Mouse (Mus musculus): ENCODE data around the gene Phf21a.

Phf21a gene

GRCm38 (mm10) chr2:92365568-92365967, 272.7 kb downstream of the Phf21a start:
- no peak for DNase-seq

- no peak for DNase-seq
Observed at GRCm38 (mm10) chr2:92367383-92368029, 274.6 kb downstream of the Phf21a start.

- DNase-seq: peak; percentile 29
Observed at GRCm38 (mm10) chr2:92370375-92370774, 277.5 kb downstream of the Phf21a start.

GRCm38 (mm10) chr2:92370821-92371805, 278.2 kb downstream of the Phf21a start:
- peak; percentile 41 for DNase-seq

GRCm38 (mm10) chr2:92371971-92372690, 279.2 kb downstream of the Phf21a start:
- no peak for DNase-seq

DNA sequence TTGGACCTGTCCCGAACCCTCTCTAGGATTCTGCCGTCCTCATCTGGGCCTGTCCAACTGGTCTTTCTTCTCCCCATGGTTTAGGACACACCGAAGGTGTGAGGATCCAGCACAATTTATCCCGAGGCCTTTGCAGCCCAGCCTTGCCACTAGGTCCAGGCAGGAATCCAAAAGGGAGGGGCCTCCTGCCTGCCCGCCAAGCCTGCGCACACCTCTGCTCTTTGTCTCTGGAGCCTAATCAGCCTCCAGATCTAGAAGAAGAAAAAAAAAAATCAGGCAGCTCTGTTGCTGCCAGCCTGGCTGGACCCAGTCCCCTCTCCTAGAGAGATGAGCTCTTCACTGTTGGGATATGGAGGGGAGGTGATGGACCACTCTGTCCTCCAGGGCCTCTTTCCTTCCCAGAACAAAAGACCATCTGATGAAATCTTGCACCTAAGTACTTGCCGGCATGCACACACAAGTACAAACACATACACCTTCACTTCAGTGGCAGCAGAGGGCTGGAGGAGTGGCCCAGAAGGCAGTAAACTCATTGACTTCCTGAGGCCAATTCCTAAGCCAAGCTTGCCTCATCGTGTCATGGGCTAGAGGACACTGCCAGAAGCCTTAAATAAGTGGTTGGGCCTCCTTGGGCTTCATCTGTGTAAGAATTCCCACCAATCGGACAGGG, 280.0 kb downstream of the Phf21a start:
- DNase-seq: peak; percentile 59

DNA sequence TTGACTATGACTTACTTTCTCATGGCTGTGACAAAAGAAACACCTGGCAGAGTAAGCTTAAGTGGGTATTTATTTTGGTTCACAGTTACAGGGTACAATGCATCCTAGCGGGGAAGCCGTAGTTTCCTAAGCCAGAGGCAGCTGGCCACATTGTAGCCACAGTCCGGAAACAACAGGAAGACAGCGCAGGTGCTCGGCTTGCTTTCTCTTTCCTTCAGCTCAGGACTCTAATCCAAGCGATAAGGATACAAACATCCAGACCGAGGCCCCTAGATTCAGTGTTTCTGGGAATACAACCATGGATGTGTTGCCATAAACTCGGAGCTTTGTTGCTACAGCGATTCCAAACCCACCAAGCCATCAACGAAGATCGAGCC, 280.5 kb downstream of the Phf21a start:
- no peak for DNase-seq

DNA sequence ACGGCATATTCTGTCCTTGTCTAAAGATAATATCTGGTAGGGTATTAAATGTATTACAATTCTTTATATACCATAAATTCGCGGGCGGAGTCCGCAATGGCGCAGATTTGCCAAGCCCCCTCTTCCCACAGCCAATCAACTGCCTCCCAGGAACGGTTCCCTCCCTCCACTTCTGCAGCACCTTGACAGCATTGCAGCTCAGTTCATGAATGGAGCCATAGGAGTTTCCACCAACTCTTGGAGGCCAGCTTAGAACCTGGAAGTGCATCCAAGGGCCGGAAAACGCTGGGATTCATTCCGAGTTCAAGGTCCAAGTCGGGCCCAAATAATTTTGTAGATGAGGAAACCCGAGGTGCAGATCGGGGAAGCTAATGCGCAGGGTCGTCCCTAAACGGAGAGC, 281.6 kb downstream of the Phf21a start, which contains the start of the genes Pex16 and Large2:
TSS of gene Pex16 (plus strand) at position 163 of the 400 bp plus-strand sequence.
TSS of gene Large2 (minus strand) at position 356 of the 400 bp plus-strand sequence.
- DNase-seq: peak; percentile 51

DNA sequence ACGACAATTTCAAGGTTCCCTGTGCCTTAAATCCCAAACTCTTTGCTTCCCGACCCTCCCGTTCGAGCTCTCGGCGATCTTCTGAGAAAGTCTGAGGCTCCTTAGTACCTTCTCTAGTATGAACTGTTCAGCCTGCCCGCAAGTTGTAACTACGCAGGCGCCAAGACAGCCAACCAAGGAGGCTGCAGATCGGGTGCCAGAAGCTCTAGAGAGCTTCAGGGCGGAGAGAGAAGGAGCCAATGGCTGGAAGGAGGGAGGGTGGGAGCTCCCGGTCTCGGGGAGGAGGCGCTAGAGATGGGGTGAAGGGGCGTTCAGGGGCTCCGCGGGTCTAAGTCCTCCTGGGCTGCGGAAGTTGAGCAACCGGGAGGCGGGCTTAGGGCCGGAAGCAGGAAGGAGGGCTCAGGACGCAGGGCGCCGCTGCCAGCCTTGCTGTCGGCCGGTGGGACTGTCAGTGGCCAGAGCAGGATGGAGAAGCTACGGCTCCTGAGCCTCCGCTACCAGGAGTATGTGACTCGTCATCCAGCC, 282.2 kb downstream of the Phf21a start:
- peak; percentile 91 for DNase-seq

DNA sequence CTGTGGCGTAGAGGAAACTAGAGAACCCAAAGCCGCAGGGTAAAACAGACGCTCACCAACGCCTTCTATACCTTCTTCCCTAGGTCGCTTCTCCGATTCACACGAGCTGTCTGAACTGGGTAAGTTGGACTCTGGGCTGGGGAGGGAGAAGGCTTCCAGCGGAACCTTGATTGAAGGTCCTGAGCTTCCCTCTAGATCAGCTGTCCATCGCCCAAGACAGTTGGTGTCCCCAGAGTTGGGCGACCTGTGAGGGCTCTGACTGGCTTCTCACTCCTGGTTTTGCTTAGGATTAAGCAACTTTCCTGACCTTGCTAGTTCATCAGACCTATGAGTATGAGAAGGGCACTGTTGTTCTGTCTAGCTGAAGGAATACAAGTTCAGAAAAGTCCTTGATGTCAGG, 282.9 kb downstream of the Phf21a start:
- no peak for DNase-seq

GRCm38 (mm10) chr2:92376300-92376699, 283.4 kb downstream of the Phf21a start:
- DNase-seq: no peak

DNA sequence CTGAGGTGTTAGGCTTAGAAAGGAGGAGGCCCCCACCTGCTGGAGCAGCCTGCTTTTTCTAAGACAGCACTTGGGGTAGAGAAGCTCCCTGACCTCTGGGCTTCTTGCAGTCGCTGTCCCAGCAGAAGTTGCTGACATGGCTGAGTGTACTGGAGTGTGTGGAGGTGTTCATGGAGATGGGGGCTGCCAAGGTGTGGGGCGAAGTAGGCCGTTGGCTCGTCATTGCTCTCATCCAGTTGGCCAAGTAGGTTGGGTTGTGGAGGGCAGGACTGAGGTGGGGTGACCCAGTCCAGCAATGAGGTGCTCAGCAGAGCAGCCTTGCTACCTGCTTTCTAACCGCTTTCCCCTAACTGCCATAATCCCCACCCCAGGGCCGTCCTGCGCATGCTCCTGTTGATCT, 284.4 kb downstream of the Phf21a start:
- DNase-seq: peak; percentile 31

GRCm38 (mm10) chr2:92379783-92380494, 287.0 kb downstream of the Phf21a start:
- DNase-seq: no peak

DNA sequence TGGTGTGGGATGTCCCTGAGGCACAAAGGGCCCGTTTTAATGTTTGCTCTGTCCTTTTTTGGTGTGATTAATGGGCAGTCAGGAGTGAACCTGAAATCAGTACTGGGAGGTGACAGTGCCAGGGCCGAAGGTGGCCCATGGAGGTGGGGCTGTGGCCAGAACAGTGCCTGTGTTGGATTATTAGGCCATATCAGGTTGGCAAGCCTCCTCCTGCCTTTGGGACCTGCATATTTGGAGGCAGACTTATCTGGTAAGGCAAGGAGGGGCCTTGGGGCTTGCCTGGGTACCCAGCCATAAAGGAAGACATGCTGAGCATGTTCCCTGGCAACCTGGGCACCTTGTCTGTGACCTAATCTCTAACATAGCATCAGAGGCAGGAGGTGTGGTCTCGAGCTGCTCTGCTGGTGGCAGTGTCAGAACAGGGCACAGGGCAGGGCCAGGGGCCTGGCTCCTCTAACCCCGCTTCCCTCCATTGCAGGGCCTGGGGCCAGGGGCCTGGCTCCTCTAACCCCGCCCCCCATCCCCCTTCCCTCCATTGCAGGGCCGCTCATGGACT, 287.7 kb downstream of the Phf21a start:
- peak; percentile 24 for DNase-seq

DNA sequence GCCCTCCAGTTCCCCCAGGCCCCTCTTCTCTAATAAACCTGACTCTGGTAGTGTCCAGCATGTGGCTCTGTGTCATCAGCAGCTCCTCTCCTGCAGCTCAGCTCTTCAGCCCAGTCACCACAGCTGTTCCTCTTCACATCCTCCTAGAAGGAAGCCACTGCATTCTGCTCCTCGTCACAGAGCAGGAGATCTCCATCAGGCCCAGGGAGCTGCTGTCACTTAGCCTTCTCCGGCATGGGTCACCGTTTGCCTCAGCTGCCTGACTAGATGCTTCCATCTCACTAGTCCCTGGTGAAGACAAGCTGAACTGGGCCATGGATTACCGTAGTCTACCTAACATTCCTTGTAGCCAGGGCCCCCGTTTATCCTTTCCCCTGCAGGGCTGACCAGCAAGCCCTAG, 288.2 kb downstream of the Phf21a start:
- DNase-seq: no peak

DNA sequence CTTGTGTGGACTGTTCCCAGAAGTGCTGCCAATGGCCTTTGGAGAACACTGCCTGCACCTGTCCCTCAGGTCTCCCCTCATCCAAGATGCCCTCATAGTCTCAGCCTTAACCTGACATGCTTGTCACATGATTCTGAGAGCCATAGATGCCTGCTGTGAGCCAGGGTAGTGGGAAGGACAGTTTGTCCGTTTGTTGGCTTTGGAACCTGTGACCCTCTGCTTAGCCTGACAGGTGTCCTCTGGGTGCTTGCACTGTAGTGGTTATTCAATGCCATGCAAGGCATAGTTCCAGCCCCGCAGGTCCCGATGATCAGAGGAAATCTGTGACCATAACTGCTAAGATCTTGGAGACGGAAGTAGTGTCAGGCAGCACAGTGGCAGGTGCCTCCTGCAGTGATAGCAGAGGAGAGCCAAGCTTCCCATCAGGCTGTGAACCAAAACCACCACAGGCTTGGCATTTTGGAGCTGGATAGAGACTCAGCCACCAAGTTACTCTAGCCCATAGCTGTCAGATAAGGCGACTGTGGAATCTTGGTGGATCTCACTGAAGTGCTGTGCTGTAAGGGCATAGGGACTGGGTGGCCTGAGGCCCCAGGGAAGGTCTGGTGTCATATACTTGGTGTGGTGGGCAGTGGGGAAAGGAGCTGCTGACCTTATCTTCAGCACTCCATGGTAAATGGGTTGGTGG, 289.1 kb downstream of the Phf21a start, which contains the start of gene 1700029I15Rik:
TSS of gene 1700029I15Rik (plus strand) at position 638 of the 688 bp plus-strand sequence.
- no peak for DNase-seq

DNA sequence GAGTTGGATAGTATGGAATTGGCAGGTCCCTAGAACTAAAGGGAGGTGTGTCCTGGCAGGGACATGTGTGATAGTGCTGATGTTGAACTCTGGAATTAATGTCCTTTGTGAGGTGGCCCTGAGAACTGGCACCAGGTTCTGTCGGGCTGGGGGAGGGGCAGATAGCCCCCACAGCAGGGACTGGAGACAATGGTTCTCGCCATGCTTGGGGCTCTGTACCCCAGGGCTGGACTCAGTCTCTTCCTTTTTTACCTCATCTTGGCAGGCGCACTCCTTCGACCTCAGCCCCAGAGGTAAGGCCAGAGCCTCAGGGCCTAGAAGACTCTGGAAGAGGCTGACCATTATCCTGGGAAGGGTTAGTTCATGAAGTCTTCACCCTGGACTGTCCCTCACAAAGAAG, 289.8 kb downstream of the Phf21a start:
- no peak for DNase-seq

DNA sequence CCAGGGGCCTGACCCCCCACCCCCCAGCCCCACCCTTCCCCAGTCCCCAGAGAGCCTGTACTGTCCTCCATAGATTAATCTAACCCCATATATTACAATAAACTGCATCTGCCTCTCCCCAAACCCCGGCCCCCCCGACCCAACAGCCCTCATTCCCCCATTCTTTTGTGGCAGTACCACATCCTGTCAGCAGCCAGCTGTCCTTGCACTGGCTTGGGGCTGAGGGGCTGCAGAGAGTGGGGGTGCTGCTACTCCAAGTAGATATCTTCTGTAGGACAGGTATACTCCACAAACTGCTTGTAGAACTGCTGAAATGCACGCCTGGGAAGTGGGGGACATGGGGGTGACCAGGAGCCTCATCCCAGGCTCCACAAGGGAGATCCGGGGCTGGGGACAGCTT, 291.2 kb downstream of the Phf21a start:
- no peak for DNase-seq

- no peak for DNase-seq
Observed at GRCm38 (mm10) chr2:92385113-92386051, 292.5 kb downstream of the Phf21a start.
